8 mouse cellular contexts compared by ENCODE assay signal in genomic region chr7:140138021-140138310, GRCm38 (mm10). TPM values are rescaled to one million over a fixed set of nuclear protein-coding genes. Genes with fewer than 3 reads are reported as not detected.
DNase-seq lines count a peak whose midpoint lies in the region; ATAC-seq and TF ChIP-seq lines count a peak whose summit lies in the region.

No protein-coding gene starts in this region.

- H3K4me3 ChIP-seq in kidney, embryonic 16.5 days (ENCODE audit: low read length): peak overlapping the region; percentile 76
- peak overlapping the region; percentile 60 for H3K4me3 ChIP-seq in cortical plate, adult 2 months (ENCODE audit: insufficient read depth, low read length)
- H3K4me3 ChIP-seq in hindbrain, embryonic 15.5 days: peak overlapping the region; percentile 90
- H3K4me3 ChIP-seq in midbrain, embryonic 15.5 days: peak overlapping the region; percentile 97

- H3K36me3 ChIP-seq in kidney, embryonic 16.5 days (ENCODE audit: insufficient read depth, low read length): 0 out of 2 replicates have a peak, but pooled peaks cover 5% of the 10 kb centered on the region
- no peaks in the 10 kb centered on the region for H3K36me3 ChIP-seq in hindbrain, embryonic 15.5 days
- no peaks in the 10 kb centered on the region for H3K36me3 ChIP-seq in midbrain, embryonic 15.5 days (replicated peaks)

- H3K4me1 ChIP-seq in kidney, embryonic 16.5 days (ENCODE audit: insufficient read depth, low read length): peaks cover 6% of the 10 kb centered on the region
- peaks cover 2% of the 10 kb centered on the region; the same call in 1 of the 2 replicates for H3K4me1 ChIP-seq in cortical plate, adult 2 months (ENCODE audit: control insufficient read depth, insufficient read depth, low read length)
- H3K4me1 ChIP-seq in hindbrain, embryonic 15.5 days (replicated peaks): peaks cover 17% of the 10 kb centered on the region
- H3K4me1 ChIP-seq in midbrain, embryonic 15.5 days: peaks cover 11% of the 10 kb centered on the region

- peak overlapping the region; percentile 94 for H3K9ac ChIP-seq in kidney, embryonic 16.5 days (replicated peaks; ENCODE audit: low read length)
- H3K9ac ChIP-seq in hindbrain, embryonic 15.5 days: peak overlapping the region; percentile 90
- H3K9ac ChIP-seq in midbrain, embryonic 15.5 days: peak overlapping the region; percentile 96

- no peak for TF ChIP-seq POLR2A in cortical plate, adult 2 months (IDR thresholded peaks at IDR 0.05; ENCODE audit: extremely low read depth, insufficient read depth, low read length)

- H3K4me2 ChIP-seq in kidney, embryonic 16.5 days (replicated peaks; ENCODE audit: low read depth, low read length): peak overlapping the region; percentile 80
- H3K4me2 ChIP-seq in hindbrain, embryonic 15.5 days: peak overlapping the region; percentile 93
- H3K4me2 ChIP-seq in midbrain, embryonic 15.5 days: peak overlapping the region; percentile 91

- no peak for TF ChIP-seq CTCF in cortical plate, adult 2 months (IDR thresholded peaks at IDR 0.05; ENCODE audit: extremely low read depth, insufficient read depth, low read length)

- no peaks in the 10 kb centered on the region for H3K27me3 ChIP-seq in kidney, embryonic 16.5 days (ENCODE audit: insufficient read depth, low read length)
- H3K27me3 ChIP-seq in hindbrain, embryonic 15.5 days: peaks cover 4% of the 10 kb centered on the region; the same call in 1 of the 2 replicates
- no peaks in the 10 kb centered on the region for H3K27me3 ChIP-seq in midbrain, embryonic 15.5 days (replicated peaks)

- intact Hi-C loops in left cerebral cortex, postnatal 25 days (cut with DNase I): loop anchor here (10.0 kb wide), 1 partner anchor 163 kb away; the partner anchor contains the start of gene 6430531B16Rik

- no peak for ATAC-seq in kidney, embryonic 16.5 days (ENCODE audit: low FRiP score, low TSS enrichment)
- ATAC-seq in hindbrain, embryonic 15.5 days (ENCODE audit: low FRiP score, low read depth): no peak
- ATAC-seq in midbrain, embryonic 15.5 days (replicated peaks): no peak

- H3K9me3 ChIP-seq in kidney, embryonic 16.5 days (ENCODE audit: low read length): no peaks in the 10 kb centered on the region
- no peaks in the 10 kb centered on the region for H3K9me3 ChIP-seq in hindbrain, embryonic 15.5 days
- H3K9me3 ChIP-seq in midbrain, embryonic 15.5 days: no peaks in the 10 kb centered on the region

- DNase-seq in kidney, adult 18-20 months: no peak
- no peak for DNase-seq in left cerebral cortex, postnatal 25 days (ENCODE audit: low spot score in 2 of 2)
- DNase-seq in layer of hippocampus, postnatal 10 days (ENCODE audit: low spot score in 2 of 2): no peak
- DNase-seq in kidney, adult 11 months: no peak

- peak overlapping the region; percentile 84 for H3K27ac ChIP-seq in kidney, embryonic 16.5 days (ENCODE audit: low read length)
- H3K27ac ChIP-seq in cortical plate, adult 2 months (ENCODE audit: insufficient read depth, low read length): no peak overlapping the region
- peak overlapping the region; percentile 92 for H3K27ac ChIP-seq in hindbrain, embryonic 15.5 days (replicated peaks)
- H3K27ac ChIP-seq in midbrain, embryonic 15.5 days: peak overlapping the region; percentile 90

- 3% methylated on average over 8 of the region's 8 CpGs for WGBS in kidney, embryonic 16.5 days
- WGBS in hindbrain, embryonic 15.5 days: under 1% methylated on average over 8 of the region's 8 CpGs
- WGBS in midbrain, embryonic 15.5 days: 2% methylated on average over 8 of the region's 8 CpGs

RNA-seq across cellular contexts. Expression of gene Mtg1, which starts 0.6 kb away (rescaled TPM):
- 30.5 and 33.8 TPM in 2 replicates for polyA plus RNA-seq in kidney, embryonic 16.5 days (2015; fragmentation: Nextera tagmentation; extraction: Ambion mirVana)
- 43.4 and 45.9 TPM in 2 replicates for polyA plus RNA-seq in cortical plate, adult 2 months (2012; rRNA removed)
- polyA plus RNA-seq in hindbrain, embryonic 15.5 days (2015; fragmentation: Nextera tagmentation; extraction: Ambion mirVana): 27.4 and 31.1 TPM in 2 replicates
- polyA plus RNA-seq in midbrain, embryonic 15.5 days (2015; fragmentation: Nextera tagmentation; extraction: Ambion mirVana): 32.4 and 34.8 TPM in 2 replicates
- total RNA-seq in left cerebral cortex, postnatal 25 days (2021): 10 to 100 TPM; 22.4 TPM
- total RNA-seq in layer of hippocampus, postnatal 10 days (2021): 10 to 100 TPM; 27.0 to 30.2 TPM

RNA-seq across cellular contexts. Expression of gene Sprn, which starts 16.7 kb away (rescaled TPM):
- 0.41 and 0.51 TPM in 2 replicates for polyA plus RNA-seq in kidney, embryonic 16.5 days (2015; fragmentation: Nextera tagmentation; extraction: Ambion mirVana)
- 128 and 142 TPM in 2 replicates for polyA plus RNA-seq in cortical plate, adult 2 months (2012; rRNA removed)
- polyA plus RNA-seq in hindbrain, embryonic 15.5 days (2015; fragmentation: Nextera tagmentation; extraction: Ambion mirVana): 24.9 and 28.2 TPM in 2 replicates
- 23.7 and 25.5 TPM in 2 replicates for polyA plus RNA-seq in midbrain, embryonic 15.5 days (2015; fragmentation: Nextera tagmentation; extraction: Ambion mirVana)
- 100 to 1,000 TPM; 160 to 172 TPM for total RNA-seq in left cerebral cortex, postnatal 25 days (2021)
- 100 to 1,000 TPM; 145 to 155 TPM for total RNA-seq in layer of hippocampus, postnatal 10 days (2021)

RNA-seq across cellular contexts. Expression of gene Echs1, which starts 21.7 kb away (rescaled TPM):
- polyA plus RNA-seq in kidney, embryonic 16.5 days (2015; fragmentation: Nextera tagmentation; extraction: Ambion mirVana): 183 and 199 TPM in 2 replicates
- polyA plus RNA-seq in cortical plate, adult 2 months (2012; rRNA removed): 67.2 and 68.9 TPM in 2 replicates
- polyA plus RNA-seq in hindbrain, embryonic 15.5 days (2015; fragmentation: Nextera tagmentation; extraction: Ambion mirVana): 115 and 120 TPM in 2 replicates
- polyA plus RNA-seq in midbrain, embryonic 15.5 days (2015; fragmentation: Nextera tagmentation; extraction: Ambion mirVana): 107 and 108 TPM in 2 replicates
- 10 to 100 TPM; 46.1 to 49.0 TPM for total RNA-seq in left cerebral cortex, postnatal 25 days (2021)
- 10 to 100 TPM; 63.4 to 67.1 TPM for total RNA-seq in layer of hippocampus, postnatal 10 days (2021)

RNA-seq across cellular contexts. Expression of gene Paox, which starts 22.4 kb away (rescaled TPM):
- polyA plus RNA-seq in kidney, embryonic 16.5 days (2015; fragmentation: Nextera tagmentation; extraction: Ambion mirVana): 20.2 and 23.5 TPM in 2 replicates
- polyA plus RNA-seq in cortical plate, adult 2 months (2012; rRNA removed): 4.8 and 5.1 TPM in 2 replicates
- polyA plus RNA-seq in hindbrain, embryonic 15.5 days (2015; fragmentation: Nextera tagmentation; extraction: Ambion mirVana): 7.7 and 9.6 TPM in 2 replicates
- 7.4 and 7.5 TPM in 2 replicates for polyA plus RNA-seq in midbrain, embryonic 15.5 days (2015; fragmentation: Nextera tagmentation; extraction: Ambion mirVana)
- total RNA-seq in left cerebral cortex, postnatal 25 days (2021): 1 to 10 TPM; 5.2 to 5.3 TPM
- 1 to 10 TPM; 6.2 to 7.1 TPM for total RNA-seq in layer of hippocampus, postnatal 10 days (2021)

RNA-seq across cellular contexts. Expression of gene Olfr522, which starts 26.6 kb away (rescaled TPM):
- not detected in 2 replicates for polyA plus RNA-seq in kidney, embryonic 16.5 days (2015; fragmentation: Nextera tagmentation; extraction: Ambion mirVana)
- polyA plus RNA-seq in cortical plate, adult 2 months (2012; rRNA removed): not detected in 2 replicates
- polyA plus RNA-seq in hindbrain, embryonic 15.5 days (2015; fragmentation: Nextera tagmentation; extraction: Ambion mirVana): not detected in 2 replicates
- polyA plus RNA-seq in midbrain, embryonic 15.5 days (2015; fragmentation: Nextera tagmentation; extraction: Ambion mirVana): not detected in 2 replicates
- not detected for total RNA-seq in left cerebral cortex, postnatal 25 days (2021)
- total RNA-seq in layer of hippocampus, postnatal 10 days (2021): not detected

Comparison
In these comparisons a context has a peak if more than half of its experiments do, and no peak if none do; other contexts are left out.
1. RNA of gene Sprn, which starts 16.7 kb away (polyA plus RNA-seq): 128 to 142 TPM in cortical plate, adult 2 months, 24.9 to 28.2 TPM in hindbrain, embryonic 15.5 days and 23.7 to 25.5 TPM in midbrain, embryonic 15.5 days; 0.41 to 0.51 TPM in kidney, embryonic 16.5 days; every median in the first group is over 10 times any median in the second.
2. Peak in every context shown above with its lines, with median percentiles within 50 percentile points of each other: H3K4me2 ChIP-seq, H3K4me3 ChIP-seq and H3K9ac ChIP-seq.